Mouse (Mus musculus): Measurements from ENCODE around the gene Chl1. TPM values are rescaled to one million over a fixed set of nuclear protein-coding genes. Genes with fewer than 3 reads are reported as not detected.
A peak's percentile ranks its signal among the peaks of the same experiment; 100 is the strongest.

Chl1 gene
- total RNA-seq, 2 experiments from 2014 or later: 2.2 to 3.2 TPM

GRCm38 (mm10) chr6:103656778-103657177, 146.4 kb downstream of the Chl1 start:
- no peak for DNase-seq (ENCODE audit: low spot score in 2 of 2)

- no peak for DNase-seq (ENCODE audit: low spot score in 2 of 2)
Measured at GRCm38 (mm10) chr6:103659173-103659572, 148.8 kb downstream of the Chl1 start.

GRCm38 (mm10) chr6:103665206-103665605, 154.8 kb downstream of the Chl1 start:
- no peak for DNase-seq (ENCODE audit: low spot score in 2 of 2)

GRCm38 (mm10) chr6:103665677-103666316, 155.4 kb downstream of the Chl1 start:
- DNase-seq (ENCODE audit: low spot score in 2 of 2): no peak

- no peak for DNase-seq (ENCODE audit: low spot score in 2 of 2)
Measured at GRCm38 (mm10) chr6:103673111-103673510, 162.7 kb downstream of the Chl1 start.

- peak in 1 of 2 experiments; percentile 9 for DNase-seq (ENCODE audit: low spot score in 2 of 2)
Measured at GRCm38 (mm10) chr6:103674332-103674731, 163.9 kb downstream of the Chl1 start.

GRCm38 (mm10) chr6:103675145-103675544, 164.8 kb downstream of the Chl1 start:
- no peak for DNase-seq (ENCODE audit: low spot score in 2 of 2)

GRCm38 (mm10) chr6:103676664-103677063, 166.3 kb downstream of the Chl1 start:
- no peak for DNase-seq (ENCODE audit: low spot score in 2 of 2)

- no peak for DNase-seq (ENCODE audit: low spot score in 2 of 2)
Measured at GRCm38 (mm10) chr6:103677072-103677471, 166.7 kb downstream of the Chl1 start.

GRCm38 (mm10) chr6:103682854-103683574, 172.6 kb downstream of the Chl1 start:
- DNase-seq (ENCODE audit: low spot score in 2 of 2): peak; percentile 20 to 31

GRCm38 (mm10) chr6:103692511-103692910, 182.1 kb downstream of the Chl1 start:
- DNase-seq (ENCODE audit: low spot score in 2 of 2): no peak

- DNase-seq (ENCODE audit: low spot score in 2 of 2): no peak
Measured at GRCm38 (mm10) chr6:103697349-103698028, 187.1 kb downstream of the Chl1 start.

- DNase-seq (ENCODE audit: low spot score in 2 of 2): no peak
Measured at GRCm38 (mm10) chr6:103699482-103699881, 189.1 kb downstream of the Chl1 start.

- no peak for DNase-seq (ENCODE audit: low spot score in 2 of 2)
Measured at GRCm38 (mm10) chr6:103699895-103700294, 189.5 kb downstream of the Chl1 start.

GRCm38 (mm10) chr6:103700336-103700735, 189.9 kb downstream of the Chl1 start:
- no peak for DNase-seq (ENCODE audit: low spot score in 2 of 2)

GRCm38 (mm10) chr6:103706366-103706765, 196.0 kb downstream of the Chl1 start:
- DNase-seq (ENCODE audit: low spot score in 2 of 2): no peak

- no peak for DNase-seq (ENCODE audit: low spot score in 2 of 2)
Measured at GRCm38 (mm10) chr6:103739291-103739690, 228.9 kb downstream of the Chl1 start.

- no peak for DNase-seq (ENCODE audit: low spot score in 2 of 2)
Measured at GRCm38 (mm10) chr6:103742784-103743183, 232.4 kb downstream of the Chl1 start.

- DNase-seq (ENCODE audit: low spot score in 2 of 2): peak in 1 of 2 experiments; percentile 9
Measured at GRCm38 (mm10) chr6:103746103-103746502, 235.7 kb downstream of the Chl1 start.

GRCm38 (mm10) chr6:103749122-103749773, 238.9 kb downstream of the Chl1 start:
- no peak for DNase-seq (ENCODE audit: low spot score in 2 of 2)

GRCm38 (mm10) chr6:103753891-103754290, 243.5 kb downstream of the Chl1 start:
- DNase-seq (ENCODE audit: low spot score in 2 of 2): no peak

- DNase-seq (ENCODE audit: low spot score in 2 of 2): no peak
Measured at GRCm38 (mm10) chr6:103766830-103767229, 256.4 kb downstream of the Chl1 start.
